Mouse (Mus musculus) adrenal gland, postnatal 36 days (tissue): ENCODE data around the gene Slc2a6. TPM values are rescaled to one million over a fixed set of nuclear protein-coding genes. Genes with fewer than 3 reads are reported as not detected.

Source experiments
- total RNA-seq, 2 experiments: library from RNA; stranded (reverse); gene quantifications; 2 replicates each; pipeline ENCODE4 v1.2.3; 2021

Gene Slc2a6
- total RNA-seq, 2 experiments from 2014 or later = 0.36 to 0.69 TPM

Other genes starting within 250 kb of the Slc2a6 start
- not detected for gene Abo, start 163.0 kb downstream of the Slc2a6 start, total RNA-seq
- 10 to 100 TPM; 28.5 to 32.7 TPM for gene Surf6, start 125.1 kb downstream of the Slc2a6 start, total RNA-seq
- 10 to 100 TPM; 54.5 to 56.6 TPM for gene Med22, start 117.3 kb downstream of the Slc2a6 start, total RNA-seq
- 100 to 1,000 TPM; 527 to 531 TPM for gene Rpl7a, start 117.2 kb downstream of the Slc2a6 start, total RNA-seq
- 10 to 100 TPM; 37.5 to 40.1 TPM for gene Surf2, start 111.6 kb downstream of the Slc2a6 start, total RNA-seq
- gene Surf1, start 111.5 kb downstream of the Slc2a6 start, total RNA-seq = 100 to 1,000 TPM in 1 of 2 experiments, 10 to 100 TPM in 1; 99.3 to 120 TPM
- 100 to 1,000 TPM; 190 to 191 TPM for gene Surf4, start 94.1 kb downstream of the Slc2a6 start, total RNA-seq
- under 1 TPM; 0.13 to 0.46 TPM for gene Stkld1, start 94.0 kb downstream of the Slc2a6 start, total RNA-seq
- 10 to 100 TPM; 27.8 to 39.1 TPM for gene Rexo4, start 63.6 kb downstream of the Slc2a6 start, total RNA-seq
- not detected for gene Adamts13, start 54.6 kb downstream of the Slc2a6 start, total RNA-seq
- gene Cacfd1, start 18.1 kb downstream of the Slc2a6 start, total RNA-seq = 10 to 100 TPM; 50.9 to 58.8 TPM
- gene Mymk, start 44.2 kb upstream of the Slc2a6 start, total RNA-seq = not detected
- 10 to 100 TPM; 15.7 to 31.7 TPM for gene Adamtsl2, start 51.4 kb upstream of the Slc2a6 start, total RNA-seq
- 1 to 10 TPM; 1.1 to 1.7 TPM for gene Fam163b, start 114.5 kb upstream of the Slc2a6 start, total RNA-seq
- 100 to 1,000 TPM; 276 to 331 TPM for gene Dbh, start 137.2 kb upstream of the Slc2a6 start, total RNA-seq
- gene Sardh, start 220.3 kb upstream of the Slc2a6 start, total RNA-seq = 1 to 10 TPM; 7.8 to 9.2 TPM